Mouse (Mus musculus): Measurements from ENCODE around the gene Gp1ba.

DNA sequence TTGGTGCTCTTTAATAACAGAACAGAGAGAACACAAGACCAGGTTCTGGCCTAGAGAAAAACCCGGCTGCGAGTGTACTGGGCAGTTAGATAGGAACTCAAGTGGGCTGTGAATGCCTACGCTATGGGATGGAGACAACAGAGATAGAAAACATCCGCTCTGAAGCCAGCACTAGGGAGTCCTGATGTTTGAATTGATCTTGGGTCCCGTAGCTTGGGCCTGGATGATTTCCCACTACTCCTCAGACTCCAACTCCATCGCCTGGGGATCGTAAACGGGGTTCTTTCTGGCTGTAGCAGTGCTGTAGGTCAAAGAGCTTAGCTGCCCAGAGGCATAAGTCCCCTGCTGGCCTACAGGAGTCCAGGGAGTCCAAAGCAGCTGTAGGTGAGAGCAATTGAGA, 49.5 kb downstream of the Gp1ba start:
- TF ChIP-seq ZKSCAN1 (IDR thresholded peaks at IDR 0.05; ENCODE audit: borderline replicate concordance, low read depth, low read length) (no peak), POLR2A (IDR thresholded peaks at IDR 0.05; ENCODE audit: low read depth, low read length) (no peak), E2F4 (IDR thresholded peaks at IDR 0.05; ENCODE audit: insufficient replicate concordance, low read depth, low read length) (no peak)

Data from CH12.LX (cell line).